Mouse (Mus musculus) layer of hippocampus, adult 18-20 months (tissue): ENCODE results near the gene Bcl6. TPM values are rescaled to one million over a fixed set of nuclear protein-coding genes. Genes with fewer than 3 reads are reported as not detected.

Experiments
- DNase-seq, 2 experiments: peaks; one replicate each; pipeline ENCODE4 v3.0.0; 2022; ENCODE audit warnings: low spot score in 2 of 2
- long read RNA-seq: library from polyadenylated mRNA; stranded (forward); transcript quantifications from one replicate; pipeline ENCODE4 v2.0.0, GENCODE M21; 2021
- total RNA-seq, 2 experiments: library from RNA; stranded (reverse); gene quantifications; 2 replicates each; pipeline ENCODE4 v1.2.3; 2021

The Bcl6 gene
- total RNA-seq = 10 to 100 TPM; 55.9 to 63.8 TPM
- long read RNA-seq, partial matches to known transcripts = 1 of 4 reads
- long read RNA-seq, other reads (novel, unspliced or antisense) = 3 of 4 reads

- DNase-seq = peak; percentile 81 to 91
Measured at GRCm38 (mm10) chr16:23988466-23989208, at the start of gene Bcl6, which contains the start of gene Gm37419. TSS of gene Bcl6 (minus strand) at chr16:23988852. TSS of gene Gm37419 (plus strand) at chr16:23988482.

DNA sequence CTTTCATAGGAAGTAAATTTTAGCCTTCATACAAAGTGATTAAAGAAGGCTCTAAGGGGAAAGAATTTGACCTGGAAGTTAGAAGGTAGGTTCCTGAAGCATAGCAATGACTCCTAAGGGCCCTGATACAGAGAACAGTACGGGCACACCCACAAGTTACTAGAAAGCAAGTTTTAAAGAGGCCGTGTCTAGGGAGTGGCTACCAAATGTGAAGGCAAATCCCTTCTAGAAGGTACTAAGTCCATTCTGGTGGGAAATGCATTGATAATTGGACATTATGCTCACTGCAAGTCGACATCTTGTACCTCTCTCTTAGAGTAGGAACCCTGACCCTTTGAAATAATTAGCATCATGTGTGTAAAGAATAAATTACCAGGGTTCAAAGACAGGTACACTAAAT is 47.7 kb upstream of the Bcl6 start:
- DNase-seq = no peak

- DNase-seq = no peak
Measured at GRCm38 (mm10) chr16:24035767-24036166, 47.1 kb upstream of the Bcl6 start.

- DNase-seq = no peak
Measured at GRCm38 (mm10) chr16:24034450-24034849, 45.8 kb upstream of the Bcl6 start.

DNA sequence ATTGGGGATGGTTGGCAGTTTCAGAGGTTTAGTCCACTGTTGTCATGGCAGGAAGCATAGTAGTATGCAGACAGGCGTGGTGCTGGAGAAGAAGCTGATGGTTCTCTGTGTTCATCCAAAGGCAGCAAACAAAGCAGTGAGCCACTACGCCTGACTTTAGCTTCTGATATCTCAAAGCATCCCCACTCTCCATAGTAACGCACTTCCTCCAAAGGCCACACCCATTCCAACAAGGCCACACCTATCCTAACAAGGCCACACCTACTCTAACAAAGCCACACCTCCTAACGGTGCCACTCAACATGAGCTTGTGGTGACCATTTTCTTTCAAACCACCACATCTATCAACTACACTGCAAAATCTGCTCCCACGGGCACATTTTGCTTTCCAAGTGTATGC is 44.6 kb upstream of the Bcl6 start:
- no peak for DNase-seq

- DNase-seq = no peak
Measured at GRCm38 (mm10) chr16:24029965-24030672, 41.5 kb upstream of the Bcl6 start.

DNA sequence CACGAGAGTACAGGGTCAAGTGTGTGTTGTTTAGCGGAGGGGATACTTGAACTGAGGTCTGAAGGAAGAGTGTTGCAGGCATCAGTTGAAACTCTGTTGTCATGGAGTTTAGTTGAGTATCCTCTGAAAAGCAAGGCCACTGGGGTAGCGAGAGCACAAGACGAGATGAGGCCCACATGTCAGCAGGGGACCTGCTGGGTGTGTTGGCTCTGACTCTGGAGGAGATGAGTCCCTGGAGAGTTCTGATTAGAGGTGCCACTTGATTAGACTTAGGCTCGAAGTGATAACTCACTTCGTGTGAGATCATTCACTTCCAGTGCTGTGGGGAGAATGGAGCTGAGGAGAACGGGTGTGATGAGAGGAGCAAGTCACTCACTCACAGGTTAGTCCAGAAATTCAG is 36.8 kb upstream of the Bcl6 start:
- no peak for DNase-seq

DNA sequence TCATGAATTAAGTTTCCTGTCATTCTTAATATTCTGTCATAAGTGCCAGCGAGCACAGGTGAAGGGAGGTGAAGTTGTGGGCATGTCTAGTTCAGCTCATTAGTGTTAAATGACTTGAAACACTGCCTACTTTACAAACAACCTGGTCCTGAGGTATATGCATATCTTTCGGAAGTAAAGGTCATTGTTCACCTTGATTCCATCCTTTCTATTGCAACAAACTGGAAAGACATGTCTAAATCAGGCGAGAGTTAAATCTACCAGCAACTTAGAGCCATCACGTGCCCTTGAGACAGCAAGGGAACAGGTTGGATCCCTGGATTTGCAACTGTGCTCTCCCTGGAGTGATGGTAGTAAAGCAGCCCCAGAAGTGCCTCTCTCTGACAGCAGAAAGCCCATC is 34.0 kb upstream of the Bcl6 start:
- no peak for DNase-seq

- DNase-seq = no peak
Measured at GRCm38 (mm10) chr16:24021722-24022121, 33.1 kb upstream of the Bcl6 start.

GRCm38 (mm10) chr16:24016742-24017141 is 28.1 kb upstream of the Bcl6 start:
- DNase-seq = no peak

GRCm38 (mm10) chr16:24016273-24016672 is 27.6 kb upstream of the Bcl6 start:
- no peak for DNase-seq

GRCm38 (mm10) chr16:24014378-24014777 is 25.7 kb upstream of the Bcl6 start:
- DNase-seq = no peak

DNA sequence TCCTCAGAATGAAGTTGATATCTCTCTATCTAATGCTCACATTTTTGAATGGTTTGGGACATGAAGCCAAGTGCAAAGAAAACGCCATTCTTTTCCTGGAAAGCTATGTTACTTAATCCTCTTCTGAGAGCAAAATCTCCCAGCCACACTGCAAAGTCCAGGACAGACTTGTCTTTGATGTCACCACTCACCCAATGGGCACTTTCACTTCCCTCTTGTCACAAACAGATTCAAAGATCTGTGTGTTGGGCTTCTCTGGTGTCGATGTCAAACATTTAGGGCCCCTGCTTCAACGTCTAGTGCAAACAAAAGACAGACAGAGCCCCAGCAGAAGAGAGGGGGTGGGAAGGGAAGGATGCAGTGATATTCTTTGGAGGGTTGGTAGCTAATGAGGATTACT is 23.4 kb upstream of the Bcl6 start:
- no peak for DNase-seq

DNA sequence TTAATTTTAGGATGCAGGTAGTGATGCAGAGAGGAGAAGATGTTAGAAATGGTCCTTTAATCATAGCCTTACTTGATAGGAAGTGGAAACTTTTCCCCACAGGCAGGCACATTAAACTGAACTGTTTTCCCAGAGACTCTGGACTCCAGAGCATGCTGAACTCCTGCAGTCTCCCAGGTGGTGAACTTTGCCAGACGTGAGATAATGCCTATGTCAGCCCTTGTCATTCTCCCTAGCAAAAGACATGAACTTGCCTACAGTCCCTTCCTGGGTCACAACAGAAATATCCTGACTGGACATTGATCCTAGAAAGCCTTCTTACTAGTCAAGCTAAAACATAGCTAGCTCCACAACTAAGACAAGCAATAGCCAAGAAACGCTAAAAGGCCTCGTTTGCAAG is 22.7 kb upstream of the Bcl6 start:
- no peak for DNase-seq

DNA sequence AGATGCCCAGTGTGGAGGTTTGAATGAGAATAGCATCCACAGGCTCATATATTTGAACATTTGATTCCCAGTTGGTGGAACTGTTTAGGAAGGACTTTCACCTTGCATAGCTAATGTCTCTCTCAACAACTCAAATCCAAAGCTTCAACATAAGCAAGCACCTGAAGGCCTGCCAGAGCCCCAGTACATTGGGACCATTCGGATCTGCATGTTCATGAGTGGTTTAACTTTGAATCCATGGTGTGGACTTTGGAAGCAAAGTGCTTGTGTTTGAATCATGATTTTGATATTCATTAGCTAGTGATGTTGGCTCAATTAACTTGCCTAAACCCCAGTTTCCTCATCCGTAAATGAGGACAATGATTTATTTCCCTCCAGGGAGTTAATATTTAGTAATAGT is 21.2 kb upstream of the Bcl6 start:
- no peak for DNase-seq

- DNase-seq = no peak
Measured at GRCm38 (mm10) chr16:24005928-24006327, 17.3 kb upstream of the Bcl6 start.

DNA sequence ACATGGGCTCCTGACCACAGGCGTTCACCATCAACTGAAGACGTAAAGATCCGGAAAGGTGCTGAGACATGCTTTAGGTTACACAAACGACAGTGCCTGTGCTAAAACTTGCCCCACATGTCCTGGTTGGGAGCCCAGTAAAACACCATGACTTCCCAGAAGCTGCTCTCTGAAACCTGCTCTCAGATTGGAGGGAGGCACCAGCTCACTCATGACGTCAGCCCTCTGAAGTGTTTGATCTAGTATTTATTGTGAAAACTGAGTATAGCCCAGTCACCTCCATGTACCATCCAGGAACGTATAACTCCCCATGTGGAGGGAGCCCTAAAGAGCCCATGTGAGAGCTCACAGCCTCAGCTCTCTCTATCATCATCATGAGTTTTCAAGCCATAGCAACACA is 9.3 kb upstream of the Bcl6 start:
- no peak for DNase-seq

GRCm38 (mm10) chr16:23997228-23997627 is 8.6 kb upstream of the Bcl6 start:
- no peak for DNase-seq

GRCm38 (mm10) chr16:23996342-23996741 is 7.7 kb upstream of the Bcl6 start:
- DNase-seq = no peak

DNA sequence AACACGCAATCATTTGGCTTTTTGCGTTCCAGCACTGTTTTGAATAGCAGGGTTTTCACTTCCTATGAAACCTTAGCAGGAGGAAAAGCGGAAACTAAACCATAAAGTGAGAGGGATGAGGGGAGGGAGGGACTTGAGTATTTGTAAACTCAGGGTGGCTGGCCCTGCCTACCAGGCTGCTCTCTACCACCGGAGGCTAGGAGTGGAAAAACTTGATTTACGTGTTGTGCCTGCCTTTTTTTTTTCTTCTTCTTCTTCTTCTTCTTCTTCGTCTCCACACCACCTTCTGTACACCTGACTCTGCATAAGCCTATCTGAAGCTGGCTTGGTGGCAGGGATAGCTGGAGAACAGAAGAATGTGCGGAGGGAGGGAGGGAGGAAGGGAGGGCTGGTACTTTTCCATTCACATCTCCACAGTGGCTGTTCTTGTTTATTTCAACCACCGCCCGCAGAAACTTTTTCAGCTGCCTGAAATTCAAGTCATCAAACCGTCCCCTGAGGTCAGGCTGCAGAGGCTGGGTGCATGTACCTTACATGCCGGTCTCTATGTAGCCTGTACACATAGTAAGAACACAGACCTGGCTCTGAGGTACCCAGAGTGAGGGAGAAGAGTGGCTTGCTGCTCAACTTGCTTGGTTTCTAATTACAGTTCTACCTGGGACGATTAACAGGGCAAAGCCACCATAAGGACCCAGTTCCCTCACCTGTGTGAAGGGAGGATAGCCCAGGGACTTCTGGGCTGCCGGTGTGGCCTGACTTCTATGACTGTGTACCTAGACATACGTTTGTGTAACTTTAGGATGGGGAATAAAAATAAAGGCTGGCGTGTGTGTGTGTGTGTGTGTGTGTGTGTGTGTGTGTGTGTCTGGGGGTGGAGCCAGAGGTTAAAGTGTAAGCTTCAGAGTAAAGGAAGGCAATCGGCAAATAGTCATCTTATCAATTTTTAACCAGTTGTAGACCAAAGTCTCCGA is 5.0 kb upstream of the Bcl6 start:
- DNase-seq = no peak

GRCm38 (mm10) chr16:23991846-23992580 is 3.4 kb upstream of the Bcl6 start:
- no peak for DNase-seq
